Mouse (Mus musculus) hindbrain, embryonic 11.5 days (tissue): ENCODE measurements around the gene Mtus2. TPM values are rescaled to one million over a fixed set of nuclear protein-coding genes. Genes with fewer than 3 reads are reported as not detected.

Source experiments
- ATAC-seq: fragments of 200-750 bp; cut with Nextera tagmentation; 2 replicates; pipeline ENCODE4 v1.8.0; 2017; ENCODE audit warnings: mild to moderate bottlenecking, moderate TSS enrichment, moderate library complexity; ENCODE audit not compliant: low FRiP score
- DNase-seq: peaks from one replicate; pipeline ENCODE4 v3.0.0-alpha.2; 2015; ENCODE audit warnings: low spot score
- H3K27ac ChIP-seq: fragments of 300-500 bp; sonication (generic); 2 replicates; pipeline ENCODE4 v1.5.1; 2014; ENCODE audit warnings: mild to moderate bottlenecking, low read depth, low read length
- H3K27me3 ChIP-seq: fragments of 300-500 bp; sonication (generic); 2 replicates; pipeline ENCODE4 v1.6.1; 2014; ENCODE audit warnings: mild to moderate bottlenecking, low read length, moderate library complexity, mixed read lengths; ENCODE audit not compliant: control insufficient read depth, insufficient read depth
- H3K36me3 ChIP-seq: fragments of 300-500 bp; sonication (generic); 2 replicates; pipeline ENCODE4 v1.6.1; 2014; ENCODE audit warnings: mild to moderate bottlenecking, low read length, moderate library complexity, mixed read lengths; ENCODE audit not compliant: control insufficient read depth, insufficient read depth
- H3K4me1 ChIP-seq: fragments of 300-500 bp; sonication (generic); replicated peaks from 2 replicates; pipeline ENCODE4 v1.6.1; 2014; ENCODE audit warnings: low read length, mixed read lengths; ENCODE audit not compliant: control insufficient read depth, insufficient read depth
- H3K4me2 ChIP-seq: fragments of 300-500 bp; sonication (generic); replicated peaks from 2 replicates; pipeline ENCODE4 v1.6.1; 2014; ENCODE audit warnings: mild to moderate bottlenecking, low read depth, low read length
- H3K4me3 ChIP-seq: fragments of 300-500 bp; sonication (generic); 2 replicates; pipeline ENCODE4 v1.5.1; 2014; ENCODE audit warnings: low read depth, low read length
- H3K9ac ChIP-seq: fragments of 300-500 bp; sonication (generic); 2 replicates; pipeline ENCODE4 v1.6.1; 2014; ENCODE audit warnings: low read depth, low read length
- H3K9me3 ChIP-seq: fragments of 300-500 bp; sonication (generic); 2 replicates; pipeline ENCODE4 v1.6.1; 2016; ENCODE audit warnings: low read length; ENCODE audit not compliant: control insufficient read depth
- WGBS: fragments of 180-500 bp; shearing (Covaris S2); extraction: QIAGEN DNeasy Blood & Tissue Kit; methylation state at CpG from one replicate; pipeline ENCODE4 v1.1.7; 2014; 5-methylcytosine and 5-hydroxymethylcytosine counted together
- polyA plus RNA-seq: library from polyadenylated mRNA; unstranded; fragments of >200 nt; fragmentation: Nextera tagmentation; extraction: Ambion mirVana; gene quantifications from 2 replicates; pipeline ENCODE4 v1.2.1, GENCODE M21; 2014

Gene Mtus2
- polyA plus RNA-seq, 1 experiment from 2014 or later = 29.2 TPM

- no peaks in the 10 kb centered on the region for H3K36me3 ChIP-seq
- no peak overlapping the region for H3K4me2 ChIP-seq
- no peaks in the 10 kb centered on the region for H3K4me1 ChIP-seq
- H3K9ac ChIP-seq = no peak overlapping the region
- H3K27me3 ChIP-seq = no peaks in the 10 kb centered on the region
- ATAC-seq (no peak), DNase-seq (no peak)
- 86% methylated on average over 5 of the region's 5 CpGs for WGBS
- H3K27ac ChIP-seq = no peak overlapping the region
- H3K4me3 ChIP-seq = no peak overlapping the region
- no peaks in the 10 kb centered on the region for H3K9me3 ChIP-seq
These were observed 108.1 kb downstream of the Mtus2 start for GRCm38 (mm10) chr5:148065251-148065650.

- H3K4me2 ChIP-seq = no peak overlapping the region
- no peak for ATAC-seq
- no peaks in the 10 kb centered on the region for H3K36me3 ChIP-seq
- H3K9ac ChIP-seq = no peak overlapping the region
- WGBS = 9% methylated on average over 4 of the region's 4 CpGs
- DNase-seq = peak; percentile 54
- H3K9me3 ChIP-seq = no peaks in the 10 kb centered on the region
- no peak overlapping the region for H3K4me3 ChIP-seq
- no peaks in the 10 kb centered on the region for H3K27me3 ChIP-seq
- no peaks in the 10 kb centered on the region for H3K4me1 ChIP-seq
- H3K27ac ChIP-seq = no peak overlapping the region
These were observed 112.8 kb downstream of the Mtus2 start for GRCm38 (mm10) chr5:148069909-148070308.

GRCm38 (mm10) chr5:148071800-148072199 is 114.7 kb downstream of the Mtus2 start:
- WGBS = 10% methylated on average over 9 of the region's 9 CpGs
- Histone ChIP-seq H3K36me3 (no peaks in the 10 kb centered on the region), H3K4me2 (no peak overlapping the region), H3K27me3 (no peaks in the 10 kb centered on the region), H3K4me3 (no peak overlapping the region), H3K9me3 (no peaks in the 10 kb centered on the region), H3K4me1 (no peaks in the 10 kb centered on the region), H3K9ac (no peak overlapping the region), H3K27ac (no peak overlapping the region)
- ATAC-seq (no peak), DNase-seq (peak; percentile 74)

- 87% methylated on average over 5 of the region's 5 CpGs for WGBS
These were observed 116.3 kb downstream of the Mtus2 start for GRCm38 (mm10) chr5:148073461-148073860.

GRCm38 (mm10) chr5:148079732-148080131 is 122.6 kb downstream of the Mtus2 start:
- H3K27ac ChIP-seq = no peak overlapping the region
- WGBS = 81% methylated on average over 3 of the region's 3 CpGs
- ATAC-seq (no peak), DNase-seq (no peak)
- H3K9ac ChIP-seq = no peak overlapping the region
- H3K4me1 ChIP-seq = no peaks in the 10 kb centered on the region
- H3K4me2 ChIP-seq = no peak overlapping the region
- H3K9me3 ChIP-seq = no peaks in the 10 kb centered on the region
- no peak overlapping the region for H3K4me3 ChIP-seq
- no peaks in the 10 kb centered on the region for H3K36me3 ChIP-seq
- no peaks in the 10 kb centered on the region for H3K27me3 ChIP-seq

More at GRCm38 (mm10) chr5:148073461-148073860, 116.3 kb downstream of the Mtus2 start:
- H3K9ac ChIP-seq = no peak overlapping the region
- DNase-seq = no peak
- H3K4me2 ChIP-seq = no peak overlapping the region
- H3K4me1 ChIP-seq = no peaks in the 10 kb centered on the region
- no peaks in the 10 kb centered on the region for H3K27me3 ChIP-seq
- no peaks in the 10 kb centered on the region for H3K36me3 ChIP-seq
- H3K4me3 ChIP-seq = no peak overlapping the region
- no peak for ATAC-seq
- H3K9me3 ChIP-seq = no peaks in the 10 kb centered on the region
- H3K27ac ChIP-seq = no peak overlapping the region

GRCm38 (mm10) chr5:148083541-148083940 is 126.4 kb downstream of the Mtus2 start:
- H3K27me3 ChIP-seq = no peaks in the 10 kb centered on the region
- H3K9me3 ChIP-seq = no peaks in the 10 kb centered on the region
- ATAC-seq (no peak), DNase-seq (peak; percentile 10)
- no peak overlapping the region for H3K9ac ChIP-seq
- H3K4me2 ChIP-seq = no peak overlapping the region
- no peak overlapping the region for H3K27ac ChIP-seq
- H3K36me3 ChIP-seq = no peaks in the 10 kb centered on the region
- WGBS = 100% methylated on average over 1 of the region's 1 CpGs
- no peaks in the 10 kb centered on the region for H3K4me1 ChIP-seq
- H3K4me3 ChIP-seq = no peak overlapping the region

GRCm38 (mm10) chr5:148084766-148085165 is 127.6 kb downstream of the Mtus2 start:
- Histone ChIP-seq H3K36me3 (no peaks in the 10 kb centered on the region), H3K9me3 (no peaks in the 10 kb centered on the region), H3K27ac (no peak overlapping the region), H3K4me3 (no peak overlapping the region), H3K27me3 (no peaks in the 10 kb centered on the region), H3K4me1 (no peaks in the 10 kb centered on the region), H3K9ac (no peak overlapping the region), H3K4me2 (no peak overlapping the region)
- 88% methylated on average over 5 of the region's 5 CpGs for WGBS
- no peak for ATAC-seq
- DNase-seq = no peak

- no peaks in the 10 kb centered on the region for H3K36me3 ChIP-seq
- H3K27ac ChIP-seq = no peak overlapping the region
- no peak overlapping the region for H3K9ac ChIP-seq
- H3K9me3 ChIP-seq = no peaks in the 10 kb centered on the region
- no peaks in the 10 kb centered on the region for H3K27me3 ChIP-seq
- DNase-seq (no peak), ATAC-seq (no peak)
- no peaks in the 10 kb centered on the region for H3K4me1 ChIP-seq
- WGBS = 73% methylated on average over 3 of the region's 3 CpGs
- no peak overlapping the region for H3K4me3 ChIP-seq
- H3K4me2 ChIP-seq = no peak overlapping the region
These were observed 130.7 kb downstream of the Mtus2 start for GRCm38 (mm10) chr5:148087796-148088195.

- DNase-seq (no peak), ATAC-seq (no peak)
- Histone ChIP-seq H3K9me3 (no peaks in the 10 kb centered on the region), H3K27me3 (no peaks in the 10 kb centered on the region), H3K4me2 (no peak overlapping the region), H3K4me3 (no peak overlapping the region), H3K9ac (no peak overlapping the region), H3K36me3 (no peaks in the 10 kb centered on the region), H3K27ac (no peak overlapping the region), H3K4me1 (no peaks in the 10 kb centered on the region)
- WGBS = 78% methylated on average over 11 of the region's 11 CpGs
These were observed 133.2 kb downstream of the Mtus2 start for GRCm38 (mm10) chr5:148090191-148090821.
